Mouse (Mus musculus) cerebellum, adult 18-20 months (tissue): ENCODE measurements around the gene Vmn1r225.
"Not testable (repeated sequence)": the region's sequence is repeated elsewhere in the genome, so short reads cannot be mapped to it uniquely, and the experiment has no call there.

ENCODE experiments used
- DNase-seq, 2 experiments: peaks; one replicate each; pipeline ENCODE4 v3.0.0; 2021

The Vmn1r225 gene

DNA sequence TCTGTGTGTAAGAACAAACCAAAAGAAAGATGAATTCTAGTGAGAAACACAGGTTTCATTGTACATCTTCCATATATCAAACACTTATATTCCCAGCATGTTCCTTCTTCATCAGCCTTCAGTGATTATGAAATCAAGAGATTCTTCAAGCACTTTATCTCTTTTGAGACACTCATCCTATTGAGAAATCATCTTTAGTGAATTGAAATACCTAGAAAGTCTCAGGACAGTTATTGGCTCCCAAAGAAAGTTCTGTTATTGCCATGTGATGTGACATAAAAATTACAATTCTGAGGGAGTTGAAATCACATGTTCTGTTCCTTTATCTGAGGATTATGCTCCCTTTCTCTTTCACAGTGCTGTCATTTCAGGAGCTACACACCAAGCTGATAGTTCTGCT is at the start of gene Vmn1r225:
TSS of gene Vmn1r225 (plus strand) at position 301 of the 400 bp plus-strand sequence.
- DNase-seq: no peak

GRCm38 (mm10) chr17:20473311-20473710 is 24.6 kb upstream of the Vmn1r225 start:
- no peak for DNase-seq

DNA sequence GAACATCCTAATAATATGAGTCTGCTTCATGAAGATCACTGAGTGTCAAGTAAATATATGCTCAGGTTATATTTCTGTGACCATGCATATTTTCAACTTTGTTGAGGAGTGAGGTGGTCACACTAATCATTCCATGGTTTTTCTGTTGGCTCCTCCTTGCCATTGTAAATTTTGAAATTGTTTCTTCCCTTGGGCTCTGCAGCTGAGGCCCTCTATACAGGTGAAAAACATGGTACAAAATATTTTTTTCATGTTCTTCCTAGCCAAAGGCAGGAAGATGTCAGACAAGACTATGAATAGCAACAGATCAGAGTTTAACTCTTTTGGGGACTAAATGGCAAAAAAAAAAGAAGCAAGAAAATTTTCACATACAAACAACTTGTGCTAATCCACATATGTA is 16.7 kb upstream of the Vmn1r225 start, which contains the start of gene Vmn2r108:
TSS of gene Vmn2r108 (minus strand) at position 101 of the 400 bp plus-strand sequence.
- DNase-seq: no peak

- not testable (repeated sequence) for DNase-seq
These were observed 10.3 kb downstream of the Vmn1r225 start for GRCm38 (mm10) chr17:20508247-20508646.
